Mouse (Mus musculus) gastrocnemius, postnatal 36 days (tissue): ENCODE data around the gene Ifitm7. TPM values are rescaled to one million over a fixed set of nuclear protein-coding genes. Genes with fewer than 3 reads are reported as not detected.
"Not testable (repeated sequence)": the region's sequence is repeated elsewhere in the genome, so short reads cannot be mapped to it uniquely, and the experiment has no call there.

Experiments used
- DNase-seq, 2 experiments: peaks; one replicate each; pipeline ENCODE4 v3.0.0; 2022
- intact Hi-C: fragments of 180-260 bp; cut with DNase I; formaldehyde crosslinking; loops from one replicate; pipeline ENCODE4 v1.15.1; 2025
- total RNA-seq, 2 experiments: library from RNA; stranded (reverse); gene quantifications; 2 replicates each; pipeline ENCODE4 v1.2.3; 2021

The Ifitm7 gene
- total RNA-seq, 2 experiments from 2014 or later = not detected

GRCm38 (mm10) chr16:13983161-13983560, 3.5 kb downstream of the Ifitm7 start:
- intact Hi-C loops = no loop called here
- DNase-seq = no peak

GRCm38 (mm10) chr16:13981726-13982125, 5.0 kb downstream of the Ifitm7 start:
- intact Hi-C loops, DNase-seq: not testable (repeated sequence)

GRCm38 (mm10) chr16:13977026-13977425, 9.7 kb downstream of the Ifitm7 start:
- intact Hi-C loops, DNase-seq: not testable (repeated sequence)

- DNase-seq, intact Hi-C loops: not testable (repeated sequence)
Measured at GRCm38 (mm10) chr16:13976358-13976896, 10.3 kb downstream of the Ifitm7 start.

- intact Hi-C loops = no loop called here
- DNase-seq = no peak
Measured at GRCm38 (mm10) chr16:13972051-13972450, 14.6 kb downstream of the Ifitm7 start.

GRCm38 (mm10) chr16:13969096-13969495, 17.6 kb downstream of the Ifitm7 start:
- intact Hi-C loops = no loop called here
- DNase-seq = no peak

GRCm38 (mm10) chr16:13962053-13962452, 24.6 kb downstream of the Ifitm7 start:
- intact Hi-C loops = no loop called here
- DNase-seq = no peak

- DNase-seq = no peak
- intact Hi-C loops = no loop called here
Measured at GRCm38 (mm10) chr16:13951245-13951644, 35.4 kb downstream of the Ifitm7 start.

GRCm38 (mm10) chr16:13946306-13946705, 40.4 kb downstream of the Ifitm7 start:
- DNase-seq = no peak
- intact Hi-C loops = no loop called here

- intact Hi-C loops = no loop called here
- DNase-seq = no peak
Measured at GRCm38 (mm10) chr16:13945153-13945552, 41.5 kb downstream of the Ifitm7 start.

GRCm38 (mm10) chr16:13944752-13945151, 41.9 kb downstream of the Ifitm7 start:
- no peak for DNase-seq
- intact Hi-C loops = loop anchor here (5.0 kb wide), 1 partner anchor 58 kb away; no protein-coding TSS in a partner anchor

GRCm38 (mm10) chr16:13944178-13944577, 42.5 kb downstream of the Ifitm7 start:
- no peak for DNase-seq
- intact Hi-C loops = loop anchor here (5.0 kb wide), 1 partner anchor 58 kb away; no protein-coding TSS in a partner anchor

- peak in 1 of 2 experiments; percentile 9 for DNase-seq
- intact Hi-C loops = loop anchor here (5.0 kb wide), 1 partner anchor 61 kb away; no protein-coding TSS in a partner anchor
Measured at GRCm38 (mm10) chr16:13940847-13941395, 45.8 kb downstream of the Ifitm7 start.

GRCm38 (mm10) chr16:13940139-13940846, 46.4 kb downstream of the Ifitm7 start:
- DNase-seq = peak in 1 of 2 experiments; percentile 31
- intact Hi-C loops = loop anchor here (5.0 kb wide), 1 partner anchor 62 kb away; no protein-coding TSS in a partner anchor

Other genes starting within 250 kb of the Ifitm7 start
- gene Rrn3, start 206.2 kb downstream of the Ifitm7 start, total RNA-seq = 10 to 100 TPM; 29.9 to 32.7 TPM
- gene Ntan1, start 168.0 kb downstream of the Ifitm7 start, total RNA-seq = 10 to 100 TPM; 37.3 to 39.9 TPM
- gene Pdxdc1, start 83.8 kb downstream of the Ifitm7 start, total RNA-seq = 10 to 100 TPM; 41.9 to 45.6 TPM
- gene Mpv17l, start 83.7 kb downstream of the Ifitm7 start, total RNA-seq = under 1 TPM; 0.49 to 0.69 TPM
- gene 2900011O08Rik, start 284 bp downstream of the Ifitm7 start, total RNA-seq = not detected
- gene Nde1, start 176.4 kb upstream of the Ifitm7 start, total RNA-seq = 10 to 100 TPM; 24.7 to 29.8 TPM
- gene Marf1, start 176.5 kb upstream of the Ifitm7 start, total RNA-seq = 10 to 100 TPM; 17.5 to 18.8 TPM